Mouse (Mus musculus): ENCODE results near the gene Tsga8. TPM values are rescaled to one million over a fixed set of nuclear protein-coding genes. Genes with fewer than 3 reads are reported as not detected.

The Tsga8 gene
- not detected in 2 replicates for total RNA-seq (2014; rRNA removed)
- not detected in 2 replicates for polyA plus RNA-seq (2015; fragmentation: Nextera tagmentation; extraction: Ambion mirVana)

GRCm38 (mm10) chrX:83487598-83487997 is at the start of gene Tsga8:
TSS of gene Tsga8 (minus strand) at chrX:83487924.
- 93% methylated on average over 15 of the region's 15 CpGs for WGBS
- no peaks in the 10 kb centered on the region for H3K9me3 ChIP-seq (ENCODE audit: low read length)
- DNase-seq (ENCODE audit: low spot score), result no peak
- H3K27me3 ChIP-seq (ENCODE audit: insufficient read depth, low read length), result no peaks in the 10 kb centered on the region
- no peak within 1 kb of the TSS for H3K9ac ChIP-seq (replicated peaks; ENCODE audit: low read length)
- H3K4me3 ChIP-seq (ENCODE audit: low read length), result no peak within 1 kb of the TSS
- TF ChIP-seq CTCF (IDR thresholded peaks at IDR 0.05; ENCODE audit: low read depth), result no peak
- H3K27ac ChIP-seq, result no peak within 1 kb of the TSS
- H3K4me1 ChIP-seq (ENCODE audit: insufficient read depth, low read length), result no peaks in the 10 kb centered on the region
- no peak for ATAC-seq
- no peaks in the 10 kb centered on the region for H3K36me3 ChIP-seq (ENCODE audit: insufficient read depth, low read length)
- H3K4me2 ChIP-seq (ENCODE audit: low read depth, low read length), result no peak within 1 kb of the TSS
